Mouse (Mus musculus): ENCODE data around the gene Ankfy1.

Ankfy1 gene

GRCm38 (mm10) chr11:72689551-72690510 is at the start of gene Ankfy1:
Ankfy1 (plus strand) TSS chr11:72690006.
- WGBS, result 1% methylated on average over 56 of the region's 56 CpGs

GRCm38 (mm10) chr11:72642730-72643129 is 47.1 kb upstream of the Ankfy1 start:
- WGBS, result 42% methylated on average over 4 of the region's 4 CpGs

GRCm38 (mm10) chr11:72645386-72645785 is 44.4 kb upstream of the Ankfy1 start:
- 76% methylated on average over 5 of the region's 5 CpGs for WGBS

GRCm38 (mm10) chr11:72650347-72650746 is 39.5 kb upstream of the Ankfy1 start:
- 39% methylated on average over 2 of the region's 2 CpGs for WGBS

- WGBS, result 96% methylated on average over 1 of the region's 1 CpGs
Observed at GRCm38 (mm10) chr11:72660359-72660758, 29.4 kb upstream of the Ankfy1 start.

GRCm38 (mm10) chr11:72664641-72665040 is 25.2 kb upstream of the Ankfy1 start:
- WGBS, result 96% methylated on average over 4 of the region's 4 CpGs

GRCm38 (mm10) chr11:72671294-72671988 is 18.4 kb upstream of the Ankfy1 start:
- 74% methylated on average over 6 of the region's 6 CpGs for WGBS

- WGBS, result 49% methylated on average over 1 of the region's 1 CpGs
Observed at GRCm38 (mm10) chr11:72672438-72672837, 17.4 kb upstream of the Ankfy1 start.

- 78% methylated on average over 2 of the region's 2 CpGs for WGBS
Observed at GRCm38 (mm10) chr11:72675280-72675679, 14.5 kb upstream of the Ankfy1 start.

GRCm38 (mm10) chr11:72683402-72683801 is 6.4 kb upstream of the Ankfy1 start:
- 92% methylated on average over 2 of the region's 2 CpGs for WGBS

GRCm38 (mm10) chr11:72688242-72688641 is 1.6 kb upstream of the Ankfy1 start:
- WGBS, result 32% methylated on average over 5 of the region's 5 CpGs

GRCm38 (mm10) chr11:72689115-72689514 is 691 bp upstream of the Ankfy1 start:
- WGBS, result 71% methylated on average over 3 of the region's 3 CpGs

- 67% methylated on average over 4 of the region's 4 CpGs for WGBS
Observed at GRCm38 (mm10) chr11:72692353-72692752, 2.5 kb downstream of the Ankfy1 start.

- WGBS, result 90% methylated on average over 3 of the region's 3 CpGs
Observed at GRCm38 (mm10) chr11:72695025-72695424, 5.2 kb downstream of the Ankfy1 start.

GRCm38 (mm10) chr11:72696368-72696971 is 6.7 kb downstream of the Ankfy1 start:
- 86% methylated on average over 2 of the region's 2 CpGs for WGBS

- WGBS, result 88% methylated on average over 2 of the region's 2 CpGs
Observed at GRCm38 (mm10) chr11:72705111-72705510, 15.3 kb downstream of the Ankfy1 start.

- WGBS, result 51% methylated on average over 5 of the region's 5 CpGs
Observed at GRCm38 (mm10) chr11:72712721-72713120, 22.9 kb downstream of the Ankfy1 start.

- WGBS, result 78% methylated on average over 3 of the region's 3 CpGs
Observed at GRCm38 (mm10) chr11:72718161-72718560, 28.4 kb downstream of the Ankfy1 start.

GRCm38 (mm10) chr11:72723165-72723564 is 33.4 kb downstream of the Ankfy1 start:
- WGBS, result 52% methylated on average over 2 of the region's 2 CpGs

- WGBS, result 86% methylated on average over 3 of the region's 3 CpGs
Observed at GRCm38 (mm10) chr11:72733736-72734135, 43.9 kb downstream of the Ankfy1 start.

- 57% methylated on average over 4 of the region's 4 CpGs for WGBS
Observed at GRCm38 (mm10) chr11:72734840-72735518, 45.2 kb downstream of the Ankfy1 start.

GRCm38 (mm10) chr11:72735519-72735860 is 45.7 kb downstream of the Ankfy1 start:
- 78% methylated on average over 2 of the region's 2 CpGs for WGBS
